Mouse (Mus musculus): ENCODE results near the gene Frem3.

DNA sequence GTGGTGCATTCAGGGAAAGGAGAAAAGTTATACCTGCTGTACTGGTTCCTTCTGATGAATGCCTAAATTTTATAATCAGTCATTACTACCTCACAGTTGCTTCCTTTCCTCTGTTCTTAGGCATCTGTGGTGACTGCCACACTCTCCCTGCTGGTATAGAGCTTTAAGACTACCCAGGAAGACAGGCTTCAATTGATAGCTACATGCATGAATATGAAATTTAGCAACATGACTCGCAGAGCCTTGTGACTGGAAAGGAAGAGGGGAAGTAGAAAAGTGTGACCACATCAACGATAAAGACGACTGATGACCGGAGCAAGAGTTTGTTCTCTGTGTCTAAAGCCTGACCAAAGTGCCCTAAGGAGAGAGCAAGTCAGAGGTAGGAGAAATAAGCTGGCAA is 3.8 kb upstream of the Frem3 start:
- no peak for TF ChIP-seq POLR2A (IDR thresholded peaks at IDR 0.05; ENCODE audit: insufficient read depth, low read depth, low read length)
- TF ChIP-seq CTCF (IDR thresholded peaks at IDR 0.05), result no peak
